Mouse (Mus musculus) testis, postnatal 10 days (tissue): ENCODE results near the gene Med12.
"Not testable (repeated sequence)": the region's sequence is repeated elsewhere in the genome, so short reads cannot be mapped to it uniquely, and the experiment has no call there.

Experiments used
- DNase-seq: peaks from one replicate; pipeline ENCODE4 v3.0.0; 2021; ENCODE audit warnings: low spot score

Gene Med12

DNA sequence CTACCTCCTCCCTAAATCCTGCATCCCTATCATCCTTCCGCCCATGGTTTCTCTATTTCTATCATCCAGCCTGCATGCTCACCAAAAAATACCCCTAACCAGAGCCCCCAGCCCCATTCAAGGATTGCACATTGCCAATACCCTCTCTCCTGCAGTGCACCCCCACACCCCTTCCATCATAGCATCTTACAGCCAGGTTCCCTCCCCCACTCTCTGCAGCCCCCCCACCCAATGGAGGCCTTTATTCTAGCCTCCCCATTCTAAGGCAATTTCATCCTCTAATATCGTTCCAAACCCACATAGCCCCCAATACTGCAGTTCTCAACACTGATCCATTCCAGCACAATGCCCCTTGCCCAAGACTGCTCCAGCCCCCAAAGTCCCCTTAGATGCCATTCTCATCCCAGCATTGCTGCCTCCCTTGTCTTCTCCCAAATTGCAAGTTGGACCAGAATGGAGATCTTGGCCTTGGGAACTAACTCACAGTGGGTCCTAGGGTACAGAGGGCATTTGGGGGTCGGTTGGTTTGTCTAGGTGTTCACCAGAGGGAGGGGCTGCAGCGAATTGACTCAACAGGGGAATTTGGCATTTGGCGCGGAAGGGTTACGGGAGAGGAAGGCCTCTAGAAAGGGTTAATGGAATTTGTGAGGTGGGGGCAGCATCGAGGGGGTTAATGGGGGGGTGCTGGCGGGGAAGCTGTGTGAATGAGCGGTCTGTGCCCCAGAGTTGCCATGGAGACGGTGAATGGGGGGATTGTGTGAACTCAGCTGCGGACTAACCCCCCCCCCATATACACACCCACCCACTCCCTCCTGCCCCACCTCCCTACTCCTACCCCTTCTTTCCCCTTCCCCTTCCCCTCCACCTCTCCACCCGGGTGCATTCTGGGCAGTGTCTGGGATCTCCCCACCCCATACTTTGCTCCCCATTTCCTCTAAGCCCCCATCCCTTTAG is 25.9 kb downstream of the Med12 start:
- no peak for DNase-seq

GRCm38 (mm10) chrX:101300427-101301030 is 26.7 kb downstream of the Med12 start:
- DNase-seq: no peak

- no peak for DNase-seq
Measured at GRCm38 (mm10) chrX:101301654-101302053, 27.8 kb downstream of the Med12 start.

DNA sequence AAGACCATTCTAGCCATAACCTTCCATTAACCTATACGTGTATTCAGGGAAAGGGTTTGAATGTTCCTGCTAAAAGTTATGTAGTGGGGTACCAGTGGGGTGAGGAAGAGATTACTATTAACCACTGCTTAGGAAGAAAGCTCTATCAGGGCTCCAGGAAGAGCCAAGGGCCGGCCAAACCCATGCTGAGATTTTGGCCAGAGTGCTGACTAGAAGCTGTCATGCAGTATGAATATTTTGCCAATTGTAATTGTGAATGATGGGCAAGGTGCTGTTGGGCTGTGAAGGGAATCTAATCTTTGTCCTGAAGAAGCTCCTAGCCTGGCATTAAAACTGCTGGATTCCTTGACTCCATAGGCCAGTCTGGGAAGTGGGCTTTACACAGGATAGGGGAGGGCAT is 30.8 kb downstream of the Med12 start:
- DNase-seq: no peak

DNA sequence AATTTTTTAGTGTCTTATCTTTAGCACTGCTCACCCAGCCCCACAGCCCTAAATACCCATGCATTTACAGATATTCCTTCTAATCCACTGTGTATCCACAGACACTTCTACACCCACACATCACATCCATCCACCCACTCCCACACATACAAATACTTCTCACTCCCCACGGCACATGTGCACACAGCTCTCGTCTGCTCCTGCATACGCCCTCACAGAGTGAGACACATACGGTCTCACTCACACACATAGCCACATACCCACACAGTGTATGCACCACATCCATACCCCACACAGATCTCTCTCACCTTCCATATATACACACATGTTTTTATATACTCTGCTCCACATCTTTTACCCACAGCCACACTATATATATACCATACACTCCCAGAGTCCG is 35.5 kb downstream of the Med12 start:
- no peak for DNase-seq

GRCm38 (mm10) chrX:101313625-101314359 is 40.0 kb downstream of the Med12 start:
- DNase-seq: no peak

GRCm38 (mm10) chrX:101319775-101320174 is 45.9 kb downstream of the Med12 start:
- no peak for DNase-seq

GRCm38 (mm10) chrX:101325989-101326899 is 52.4 kb downstream of the Med12 start:
- no peak for DNase-seq

DNA sequence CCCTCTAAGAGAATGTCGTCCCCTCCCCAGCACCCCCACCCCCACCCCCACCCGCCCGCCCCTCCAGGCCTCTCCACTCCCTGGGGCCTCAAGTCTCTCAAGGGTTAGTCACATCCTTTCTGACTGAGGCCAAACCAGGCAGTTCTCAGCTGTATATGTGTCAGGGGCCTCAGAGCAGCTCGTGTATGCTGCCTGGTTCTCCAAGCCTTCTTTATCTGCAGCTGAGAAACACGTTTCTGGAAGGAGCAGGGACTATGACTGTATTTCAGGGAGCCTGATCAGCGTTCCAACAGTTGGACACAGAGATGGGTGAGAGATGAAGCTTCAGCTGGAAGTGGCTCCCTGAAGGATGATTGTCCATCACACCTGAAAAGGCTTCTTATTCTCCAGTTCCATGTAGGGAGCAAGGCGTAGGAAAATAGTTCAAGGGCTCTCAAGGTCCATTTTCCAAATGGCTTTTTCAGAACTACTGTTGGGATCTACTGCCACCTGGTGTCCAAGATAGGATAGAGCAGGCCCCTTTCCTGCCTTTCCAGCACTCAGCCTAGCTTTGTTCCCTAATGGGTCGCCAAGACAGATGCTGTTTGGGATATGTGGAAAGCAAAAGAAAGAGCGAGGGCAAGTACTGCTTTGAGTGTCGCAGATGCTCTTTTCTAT is 55.7 kb downstream of the Med12 start:
- peak; percentile 63 for DNase-seq

DNA sequence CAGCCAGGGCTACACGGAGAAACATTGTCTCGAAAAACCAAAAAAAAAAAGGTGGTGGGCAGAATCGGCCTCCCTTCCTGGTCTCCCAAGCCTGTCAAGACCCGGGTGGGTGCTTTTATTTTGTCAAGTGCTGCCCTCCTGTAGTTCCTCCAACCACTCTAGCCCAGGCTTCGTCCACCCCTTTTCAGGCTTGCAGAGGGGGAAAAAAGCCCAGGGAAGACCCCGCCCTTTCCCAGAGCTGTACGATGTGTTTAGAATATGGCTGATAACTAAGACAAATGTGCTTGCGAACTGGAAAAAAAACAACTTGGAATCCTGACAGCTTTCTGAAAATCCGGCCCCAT is 58.2 kb downstream of the Med12 start:
- no peak for DNase-seq

- peak; percentile 83 for DNase-seq
Measured at GRCm38 (mm10) chrX:101332375-101333211, 58.8 kb downstream of the Med12 start.

GRCm38 (mm10) chrX:101334606-101335005 is 60.8 kb downstream of the Med12 start:
- peak; percentile 43 for DNase-seq

GRCm38 (mm10) chrX:101338666-101339065 is 64.8 kb downstream of the Med12 start:
- no peak for DNase-seq

DNA sequence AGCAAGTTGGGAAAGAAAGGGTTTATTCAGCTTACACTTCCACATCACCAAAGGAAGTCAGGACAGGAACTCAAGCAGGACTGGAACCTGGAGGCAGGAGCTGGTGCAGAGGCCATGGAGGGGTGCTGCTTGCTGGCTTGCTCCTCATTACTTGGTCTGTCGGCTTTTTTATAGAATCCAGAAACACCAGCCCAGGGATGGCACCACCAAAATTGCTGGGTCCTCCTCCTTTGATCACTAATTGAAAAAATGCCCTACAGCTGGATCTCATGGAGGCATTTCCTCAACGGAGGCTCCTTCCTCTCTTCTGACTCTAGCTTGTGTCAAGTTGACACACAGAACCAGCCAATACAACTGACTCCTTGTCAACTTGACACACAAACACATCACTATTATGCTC is 69.0 kb downstream of the Med12 start:
- not testable (repeated sequence) for DNase-seq

DNA sequence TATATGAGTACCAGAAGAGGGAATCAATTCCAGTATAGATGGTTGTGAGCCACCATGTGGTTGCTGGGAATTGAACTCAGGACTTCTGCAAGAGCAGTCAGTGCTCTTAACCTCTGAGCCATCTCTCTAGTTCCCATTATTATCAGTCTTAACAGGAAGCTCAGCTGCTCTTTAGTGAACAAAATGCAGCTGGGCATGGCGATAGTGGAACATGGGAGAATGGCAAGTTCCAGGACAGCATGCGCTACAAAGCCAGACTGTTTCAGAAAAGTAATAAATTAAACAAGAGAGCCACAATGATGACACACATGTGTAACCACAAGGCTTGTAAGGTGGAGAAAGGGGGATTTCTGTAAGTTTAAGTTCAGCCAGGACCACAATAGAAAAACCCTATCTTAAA is 71.6 kb downstream of the Med12 start:
- DNase-seq: no peak

DNA sequence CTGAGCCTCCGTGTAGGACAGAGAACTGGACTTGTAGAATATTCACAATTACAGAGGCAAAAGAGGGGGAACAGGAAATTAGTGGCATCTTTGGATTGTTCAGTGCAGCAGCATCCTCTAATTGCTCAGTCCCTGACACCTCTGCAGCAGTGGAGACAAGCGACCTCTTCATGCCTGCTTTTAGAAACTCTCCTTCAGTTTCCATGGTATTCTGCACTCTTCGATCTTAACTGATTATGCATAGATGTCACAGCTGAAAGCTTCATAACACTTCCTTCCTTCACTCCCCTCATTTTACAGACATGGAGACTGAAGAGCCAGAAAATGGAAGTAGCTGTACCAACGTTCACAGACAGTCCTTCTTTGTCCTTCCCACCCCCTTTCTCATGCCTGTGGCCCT is 72.6 kb downstream of the Med12 start:
- DNase-seq: no peak
